Mouse (Mus musculus): ENCODE measurements around the gene Gm45021.

GRCm38 (mm10) chr6:48589194-48589750 lies at the start of gene Gm45021:
- TF ChIP-seq POLR2A (IDR thresholded peaks at IDR 0.05; ENCODE audit: insufficient read depth, low read length) = no peak
- TF ChIP-seq CTCF (IDR thresholded peaks at IDR 0.05; ENCODE audit: low read depth, low read length) = no peak

All from ES-Bruce4 (cell line).